Mouse (Mus musculus): ENCODE results near the gene Trim52. TPM values are rescaled to one million over a fixed set of nuclear protein-coding genes. Genes with fewer than 3 reads are reported as not detected.

Gene Trim52
- total RNA-seq, 2 experiments from 2014 or later = not detected

Other genes starting within 250 kb of the Trim52 start
- 10 to 100 TPM; 13.5 to 19.3 TPM for gene Spry2, start 209.4 kb upstream of the Trim52 start, total RNA-seq (2021)